Mouse (Mus musculus) myocyte (in vitro differentiated cells): ENCODE measurements around the gene Herc6.

Experiments used
- CEBPB ChIP-seq: IDR thresholded peaks from 2 replicates; pipeline ENCODE4 v1.6.1; 2011; ENCODE audit warnings: mild to moderate bottlenecking, moderate library complexity; ENCODE audit not compliant: poor library complexity, insufficient read depth, severe bottlenecking
- E2F4 ChIP-seq: IDR thresholded peaks from one replicate; pipeline ENCODE4 v1.6.1; 2011; ENCODE audit warnings: mild to moderate bottlenecking, control low read depth, moderate library complexity; ENCODE audit not compliant: insufficient read depth
- MAX ChIP-seq: IDR thresholded peaks from one replicate; pipeline ENCODE4 v1.6.1; 2011; ENCODE audit warnings: low read depth, mild to moderate bottlenecking, control low read depth
- MYOD1 ChIP-seq, 3 experiments: IDR thresholded peaks; one replicate each; pipeline ENCODE4 v1.6.1; 2011; ENCODE audit warnings: control low read depth in 2 of 3, low read depth in 2 of 3, mild to moderate bottlenecking in 2 of 3, moderate library complexity in 1 of 3; ENCODE audit not compliant: insufficient read length in 2 of 3, control insufficient read depth in 1 of 3
- MYOG ChIP-seq, 3 experiments: IDR thresholded peaks; one replicate each; pipeline ENCODE4 v1.6.1; 2011; ENCODE audit warnings: control low read depth in 2 of 3, low read depth in 2 of 3, mild to moderate bottlenecking in 2 of 3; ENCODE audit not compliant: insufficient read length in 2 of 3, control insufficient read depth in 1 of 3, insufficient read depth in 1 of 3
- POLR2A ChIP-seq: IDR thresholded peaks from one replicate; pipeline ENCODE4 v1.6.1; 2011; ENCODE audit warnings: low read depth, mild to moderate bottlenecking, control low read depth, moderate library complexity; ENCODE audit not compliant: insufficient read length
- POLR2AphosphoS2 ChIP-seq: IDR thresholded peaks from one replicate; pipeline ENCODE4 v1.6.1; 2011; ENCODE audit warnings: low read depth, control low read depth; ENCODE audit not compliant: insufficient read length
- SRF ChIP-seq: IDR thresholded peaks from one replicate; pipeline ENCODE4 v1.6.1; 2011; ENCODE audit warnings: low read depth; ENCODE audit not compliant: control insufficient read depth, insufficient read length
- TCF12 ChIP-seq: IDR thresholded peaks from one replicate; pipeline ENCODE4 v1.6.1; 2011; ENCODE audit warnings: mild to moderate bottlenecking, control low read depth; ENCODE audit not compliant: poor library complexity, insufficient read depth, severe bottlenecking
- TCF3 ChIP-seq: IDR thresholded peaks from one replicate; pipeline ENCODE4 v1.6.1; 2011; ENCODE audit warnings: low read depth, control low read depth; ENCODE audit not compliant: insufficient read length
- USF1 ChIP-seq: IDR thresholded peaks from one replicate; pipeline ENCODE4 v1.6.1; 2011; ENCODE audit warnings: low read depth, mild to moderate bottlenecking, control low read depth, moderate library complexity

DNA sequence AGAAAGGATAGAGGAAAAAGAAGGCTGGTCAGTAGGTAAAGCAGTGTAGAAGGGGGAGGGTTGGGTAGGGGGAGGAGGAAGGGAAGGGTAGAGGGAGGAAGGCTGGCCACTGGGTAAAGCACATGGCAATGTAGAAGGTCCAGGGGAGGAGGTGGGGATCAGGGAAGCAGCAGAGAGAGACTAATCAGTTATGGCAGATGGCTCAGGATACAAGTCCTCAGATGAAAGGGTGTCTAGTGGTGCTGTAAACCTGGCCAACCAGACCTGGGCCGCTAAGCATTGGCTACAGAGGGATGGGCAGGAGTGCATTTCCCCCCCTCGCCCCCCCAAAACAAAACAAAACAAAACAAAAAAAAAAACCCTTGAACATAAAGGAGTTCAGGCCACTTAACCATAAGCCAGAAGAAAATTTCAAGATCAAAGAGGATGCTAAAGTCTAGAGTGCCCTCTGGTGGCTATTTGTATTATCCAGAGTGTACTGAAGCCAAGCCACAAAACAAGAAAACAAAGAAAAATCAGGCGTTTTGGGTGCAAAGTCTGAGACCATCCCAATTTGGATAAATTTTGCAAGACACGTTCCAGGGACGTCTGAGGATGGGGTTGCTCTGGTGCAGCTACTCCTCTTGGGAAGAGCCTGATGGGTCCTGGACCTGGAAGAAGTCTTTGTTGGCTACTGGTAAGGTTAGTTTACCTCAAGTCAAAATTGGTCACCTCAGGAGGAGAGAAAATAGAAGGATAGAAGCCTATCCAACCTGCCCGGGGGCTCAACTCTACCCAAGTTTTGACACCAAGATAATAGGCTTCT lies 10.4 kb upstream of the Herc6 start:
- TF ChIP-seq POLR2A (no peak), SRF (no peak), USF1 (no peak), MAX (no peak), TCF3 (no peak), E2F4 (no peak), MYOD1 (IDR thresholded peaks at IDR 0.05; ENCODE audit: control insufficient read depth in 1 of 3, insufficient read length in 2 of 3, low read depth in 2 of 3) (no peak), MYOG (IDR thresholded peaks at IDR 0.05; ENCODE audit: control insufficient read depth in 1 of 3, insufficient read depth in 1 of 3, insufficient read length in 2 of 3, low read depth in 2 of 3) (no peak), CEBPB (no peak), TCF12 (no peak), POLR2AphosphoS2 (no peak)
